Mouse (Mus musculus): ENCODE results near the gene Haus5. TPM values are rescaled to one million over a fixed set of nuclear protein-coding genes. Genes with fewer than 3 reads are reported as not detected.

Gene Haus5
- total RNA-seq, 2 experiments from 2014 or later, result 6.6 to 6.8 TPM

DNA sequence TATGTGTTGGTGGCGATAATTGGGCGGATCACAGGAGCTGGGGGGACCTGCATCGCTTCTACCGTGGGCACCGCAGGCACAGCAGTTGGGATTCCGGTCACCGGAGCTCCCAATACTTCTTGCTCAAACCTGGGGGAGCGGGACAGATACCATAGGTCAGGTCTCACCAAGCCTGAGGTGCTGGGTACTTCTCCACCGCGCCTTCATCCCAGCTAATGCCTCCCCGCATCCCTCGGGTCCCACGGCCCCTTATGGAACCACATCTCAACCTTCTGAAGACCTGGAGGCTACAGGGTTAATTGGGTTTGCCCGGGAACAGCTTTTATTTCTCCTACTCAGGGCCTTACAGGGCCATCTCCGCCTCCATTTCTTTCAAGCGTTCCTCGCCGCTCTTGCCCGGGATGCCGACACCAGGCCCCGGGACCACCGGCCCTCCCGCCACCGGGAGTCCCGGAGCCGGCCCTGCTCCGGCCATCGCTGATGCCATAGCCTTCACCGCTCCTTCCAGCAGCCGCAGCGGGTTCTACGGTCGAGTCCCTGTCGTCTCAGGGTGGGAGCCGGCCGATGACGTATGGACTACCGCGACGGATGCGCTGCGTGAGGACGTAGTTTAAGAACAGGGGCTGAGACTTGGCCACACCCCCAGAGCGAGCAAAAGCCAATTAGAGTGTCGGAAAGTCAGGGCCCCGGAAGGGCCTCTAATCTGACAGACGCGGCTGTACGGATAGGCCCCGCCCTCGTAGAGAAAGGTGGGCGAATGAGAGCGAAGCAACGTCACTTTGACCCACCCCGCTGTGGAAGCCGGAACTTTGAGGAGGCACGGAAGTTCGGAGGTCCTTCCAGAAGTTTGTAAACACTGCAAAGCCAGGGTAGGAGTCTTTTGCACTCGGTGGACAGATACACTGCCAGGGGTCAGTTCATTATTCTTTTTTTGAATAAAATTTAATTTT, 14.9 kb downstream of the Haus5 start, which contains the start of gene Rbm42:
TSS of gene Rbm42 (minus strand) at position 727 of the 950 bp plus-strand sequence.
- no peak for TF ChIP-seq CTCF (conservative IDR thresholded peaks at IDR 0.05)
- Histone ChIP-seq H3K4me3 (peak within 1 kb of the TSS; percentile 77), H3K27ac (peak within 1 kb of the TSS; percentile 93)
- peak; percentile 99 for DNase-seq (ENCODE audit: low spot score in 2 of 2)

DNA sequence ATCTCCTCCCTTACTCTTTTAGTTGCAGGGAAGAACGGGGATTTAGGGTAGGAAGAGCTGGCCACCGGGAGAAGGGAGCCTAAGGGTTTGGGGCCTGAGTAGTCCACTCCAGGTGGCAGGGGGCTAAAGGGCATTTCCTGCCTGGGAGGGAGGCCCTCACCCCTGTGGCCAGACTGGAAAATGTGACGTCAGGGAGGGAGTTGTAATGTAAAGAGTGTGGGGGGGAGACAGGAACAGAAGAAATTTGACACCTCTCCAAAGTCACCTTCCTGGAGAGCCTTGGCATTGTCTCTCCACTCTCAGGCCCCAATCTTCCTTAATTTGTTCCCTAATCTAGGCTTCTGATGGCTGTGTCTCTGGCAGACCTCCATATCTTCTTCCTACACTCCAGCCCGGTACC, 25.7 kb downstream of the Haus5 start:
- Histone ChIP-seq H3K27ac (no peak overlapping the region), H3K4me3 (no peak overlapping the region)
- DNase-seq (ENCODE audit: low spot score in 2 of 2), result no peak
- no peak for TF ChIP-seq CTCF (conservative IDR thresholded peaks at IDR 0.05)

DNA sequence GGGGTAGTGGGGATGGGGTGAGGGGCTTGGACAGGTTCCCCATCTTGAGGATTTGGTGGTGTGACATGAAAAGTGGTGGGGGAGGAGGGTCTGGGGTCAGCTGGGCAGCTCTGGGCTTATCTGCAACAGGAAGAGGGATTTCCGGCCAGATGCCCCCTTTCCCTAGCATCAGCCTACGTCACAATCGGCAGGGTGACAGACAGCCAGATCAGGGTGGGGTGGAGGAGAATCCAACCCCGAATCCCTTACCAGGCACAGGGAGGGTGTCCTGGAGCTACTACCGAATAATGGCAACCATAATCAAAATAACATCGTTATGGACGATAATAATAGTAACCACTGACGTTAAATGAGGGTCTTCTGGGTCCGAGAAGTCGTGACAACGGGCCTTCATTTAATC, 28.4 kb downstream of the Haus5 start:
- TF ChIP-seq CTCF (conservative IDR thresholded peaks at IDR 0.05), result no peak
- DNase-seq (ENCODE audit: low spot score in 2 of 2), result no peak
- no peak overlapping the region for H3K27ac ChIP-seq
- no peak overlapping the region for H3K4me3 ChIP-seq

DNA sequence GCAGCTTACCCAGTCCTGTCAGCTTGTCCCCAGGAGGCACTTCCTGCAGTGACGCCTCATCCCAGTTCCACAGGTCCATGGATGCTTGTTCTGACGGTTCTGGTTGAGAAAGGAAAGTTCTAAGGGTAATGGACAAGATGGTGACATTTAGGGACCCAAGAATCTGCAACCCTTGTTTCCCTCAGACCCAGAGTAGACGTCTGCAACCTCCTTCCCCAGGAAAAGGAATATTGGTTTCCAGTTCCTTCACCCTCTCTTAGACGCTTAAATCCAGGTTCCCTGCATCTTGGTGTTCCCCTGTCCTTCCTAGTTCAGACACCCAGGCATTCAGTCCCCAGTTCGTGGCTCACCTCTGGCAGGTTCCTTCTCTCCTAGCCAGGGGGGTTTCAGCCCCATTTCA, 29.0 kb downstream of the Haus5 start, which contains the start of gene Etv2:
TSS of gene Etv2 (minus strand) at position 101 of the 400 bp plus-strand sequence.
- Histone ChIP-seq H3K4me3 (no peak within 1 kb of the TSS), H3K27ac (no peak within 1 kb of the TSS)
- no peak for TF ChIP-seq CTCF (conservative IDR thresholded peaks at IDR 0.05)
- DNase-seq (ENCODE audit: low spot score in 2 of 2), result no peak

DNA sequence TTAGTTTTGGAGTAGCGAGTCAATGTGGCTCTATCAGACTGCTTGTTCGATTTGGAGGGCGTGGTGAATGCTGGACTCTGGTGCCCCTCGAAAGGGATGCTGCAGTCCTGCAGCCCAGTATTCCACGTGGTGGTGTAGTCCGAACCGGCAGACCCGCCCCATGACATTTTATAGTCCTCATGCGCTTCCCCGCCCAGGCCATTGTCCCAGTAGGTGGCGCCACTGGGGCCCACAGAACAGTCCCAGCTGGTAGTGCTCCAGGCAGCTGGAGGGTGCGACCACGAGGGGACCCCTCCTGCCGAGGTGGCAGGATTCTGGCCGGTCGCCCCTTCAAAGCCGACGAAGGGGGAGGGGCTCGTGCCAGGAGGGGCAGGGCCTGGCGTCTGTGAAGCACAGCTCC, 30.2 kb downstream of the Haus5 start:
- peak in 1 of 2 experiments; percentile 32 for DNase-seq (ENCODE audit: low spot score in 2 of 2)
- no peak overlapping the region for H3K27ac ChIP-seq
- no peak overlapping the region for H3K4me3 ChIP-seq
- peak; percentile 72 for TF ChIP-seq CTCF (conservative IDR thresholded peaks at IDR 0.05)

DNA sequence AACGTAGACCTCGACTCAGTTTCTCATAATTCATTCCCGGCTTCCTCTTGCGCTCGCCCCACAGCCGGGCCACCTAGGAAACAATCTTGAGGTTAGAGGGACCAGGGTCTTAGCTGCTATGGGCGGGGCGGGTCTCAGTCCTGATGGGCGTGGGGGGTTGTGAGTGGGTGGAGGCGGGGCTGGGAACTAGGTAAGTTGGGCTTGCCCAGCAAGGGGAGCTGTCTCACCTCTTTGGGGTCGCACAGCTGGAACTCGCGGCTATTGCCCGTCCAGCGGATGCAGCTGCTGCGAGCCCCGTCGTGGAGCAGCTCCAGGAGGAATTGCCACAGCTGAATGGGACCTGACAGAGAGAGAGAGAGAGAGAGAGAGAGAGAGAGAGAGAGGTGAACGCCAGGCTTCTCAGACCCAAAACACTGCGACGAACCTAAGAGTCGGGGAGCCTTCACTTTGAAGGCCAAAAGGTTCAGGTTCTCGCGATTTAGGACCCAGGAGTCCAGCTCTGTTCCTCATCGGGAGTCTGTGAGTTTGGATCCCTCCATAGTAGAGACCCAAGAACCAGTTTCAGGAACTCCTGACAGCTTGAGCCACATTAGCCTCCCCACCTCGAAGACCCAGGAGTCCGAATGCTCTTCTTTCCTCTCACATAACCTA, 30.9 kb downstream of the Haus5 start:
- no peak overlapping the region for H3K4me3 ChIP-seq
- H3K27ac ChIP-seq, result no peak overlapping the region
- TF ChIP-seq CTCF (conservative IDR thresholded peaks at IDR 0.05), result no peak
- no peak for DNase-seq (ENCODE audit: low spot score in 2 of 2)

DNA sequence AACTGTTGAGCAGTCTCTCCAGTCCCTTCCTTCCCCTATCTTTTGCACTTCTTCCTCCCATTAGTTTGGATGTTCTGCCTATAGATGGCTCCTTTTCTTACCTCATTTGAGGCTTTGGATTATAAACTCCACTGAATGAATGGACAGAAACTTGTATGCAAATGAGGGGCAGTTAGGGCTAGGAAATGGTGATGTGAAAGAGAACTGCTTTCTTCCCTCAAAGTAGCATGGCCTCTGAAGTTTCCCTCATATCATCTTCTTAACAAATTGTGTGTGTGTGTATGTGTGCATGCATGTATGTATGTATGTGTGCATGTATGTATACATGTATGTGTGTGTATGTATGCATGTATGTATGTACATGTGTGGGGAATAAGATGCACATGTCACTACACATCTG, 35.8 kb downstream of the Haus5 start:
- Histone ChIP-seq H3K27ac (no peak overlapping the region), H3K4me3 (no peak overlapping the region)
- DNase-seq (ENCODE audit: low spot score in 2 of 2), result no peak
- no peak for TF ChIP-seq CTCF (conservative IDR thresholded peaks at IDR 0.05)

DNA sequence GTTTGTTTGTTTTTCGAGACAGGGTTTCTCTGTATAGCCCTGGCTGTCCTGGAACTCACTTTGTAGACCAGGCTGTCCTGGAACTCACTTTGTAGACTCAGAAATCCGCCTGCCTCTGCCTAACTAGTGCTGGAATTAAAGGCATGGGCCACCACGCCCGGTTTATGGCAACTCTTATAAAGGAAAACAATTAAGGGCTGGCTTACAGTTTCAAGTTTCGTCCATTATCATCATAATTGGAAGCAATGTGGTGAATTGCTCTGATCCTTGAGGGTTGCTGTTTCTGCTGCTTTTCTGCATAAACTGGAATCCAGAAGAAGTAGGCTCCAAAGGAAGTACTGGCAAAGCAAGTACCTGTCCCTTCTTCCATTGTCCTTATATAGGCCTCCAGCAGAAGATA, 38.1 kb downstream of the Haus5 start:
- Histone ChIP-seq H3K4me3 (no peak overlapping the region), H3K27ac (no peak overlapping the region)
- no peak for DNase-seq (ENCODE audit: low spot score in 2 of 2)
- no peak for TF ChIP-seq CTCF (conservative IDR thresholded peaks at IDR 0.05)

DNA sequence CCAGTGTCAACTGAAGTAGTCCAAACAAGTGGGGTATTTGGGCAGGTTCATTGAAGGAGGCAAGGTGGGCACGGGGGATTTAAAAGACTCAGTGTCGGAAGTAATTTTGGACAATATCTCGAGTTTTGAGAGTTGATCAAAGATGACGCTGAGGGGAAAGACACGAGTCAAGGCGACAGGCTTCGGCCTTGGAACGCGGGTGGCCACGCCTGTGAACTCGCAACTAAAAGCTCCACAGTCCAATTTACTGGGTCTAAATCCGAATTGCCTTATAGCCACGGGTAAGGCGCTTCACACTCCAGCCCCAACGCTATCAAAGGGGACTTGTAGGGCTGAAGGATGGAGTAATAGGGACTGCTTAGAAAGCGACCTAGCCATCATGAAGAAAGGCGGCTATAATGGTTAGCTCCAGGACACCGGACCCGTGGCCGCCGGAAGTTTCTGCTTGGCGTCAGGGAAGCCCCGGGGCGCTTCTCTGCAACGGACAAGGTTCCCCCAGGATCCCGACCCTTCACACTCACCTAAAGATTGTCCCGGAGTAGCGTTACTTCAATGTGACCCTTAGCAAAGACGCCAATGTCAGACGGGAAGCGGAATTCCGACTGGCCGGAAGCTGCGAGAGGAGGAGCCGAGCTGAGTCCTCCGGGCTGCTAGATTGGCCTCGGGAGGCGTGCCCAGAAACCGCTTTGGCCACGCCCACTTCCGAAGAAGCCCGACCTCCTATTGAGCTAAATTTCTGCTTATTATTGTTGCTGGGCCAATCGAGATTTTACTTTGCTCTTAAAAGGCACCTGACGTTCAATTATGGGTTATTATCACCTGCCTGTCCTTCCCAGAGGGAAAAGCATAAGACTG, 39.0 kb downstream of the Haus5 start, which contains the start of gene Cox6b1:
TSS of gene Cox6b1 (minus strand) at position 622 of the 855 bp plus-strand sequence.
- no peak for TF ChIP-seq CTCF (conservative IDR thresholded peaks at IDR 0.05)
- peak within 1 kb of the TSS; percentile 94 for H3K27ac ChIP-seq
- peak; percentile 84 to 89 for DNase-seq (ENCODE audit: low spot score in 2 of 2)
- peak within 1 kb of the TSS; percentile 92 for H3K4me3 ChIP-seq

DNA sequence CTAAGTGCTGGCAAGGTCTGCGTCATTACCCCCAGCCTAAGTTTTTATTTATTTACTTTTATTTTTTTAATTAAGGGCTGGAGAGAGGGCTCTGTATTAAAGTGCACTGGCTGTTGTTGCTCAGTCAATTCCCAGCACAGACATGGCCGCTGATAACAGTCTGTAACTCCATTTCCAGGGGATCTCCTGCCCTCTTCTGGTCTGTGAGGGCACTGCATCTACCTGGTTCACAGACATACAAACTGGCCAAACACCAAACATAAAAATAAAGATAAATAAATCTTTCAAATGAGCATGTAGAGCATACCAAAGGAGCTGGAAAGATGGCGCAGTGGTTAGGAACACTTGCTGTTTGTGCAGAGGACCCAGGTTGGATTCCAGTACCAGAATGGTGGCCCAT, 45.6 kb downstream of the Haus5 start:
- no peak for DNase-seq (ENCODE audit: low spot score in 2 of 2)
- TF ChIP-seq CTCF (conservative IDR thresholded peaks at IDR 0.05), result peak; percentile 78
- H3K27ac ChIP-seq, result no peak overlapping the region
- no peak overlapping the region for H3K4me3 ChIP-seq

DNA sequence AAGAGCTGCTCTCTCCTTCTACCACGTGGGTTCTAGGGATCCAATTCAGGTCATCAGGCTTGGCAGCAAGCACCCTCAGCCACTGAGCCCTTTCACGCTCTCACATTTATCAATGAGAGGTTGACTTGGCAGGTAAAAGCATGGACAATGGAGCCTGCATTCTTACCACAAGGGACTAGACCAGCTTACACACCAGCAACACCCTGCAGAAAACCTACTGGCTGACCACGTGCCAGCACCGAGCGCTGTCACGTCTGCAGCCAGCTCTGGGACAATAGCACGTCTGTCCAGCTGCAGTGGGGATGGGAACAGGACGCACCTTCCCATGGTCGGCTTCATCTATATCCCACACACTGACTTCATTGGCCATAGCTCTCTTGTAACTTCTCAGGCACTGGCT, 46.1 kb downstream of the Haus5 start:
- Histone ChIP-seq H3K4me3 (no peak overlapping the region), H3K27ac (no peak overlapping the region)
- TF ChIP-seq CTCF (conservative IDR thresholded peaks at IDR 0.05), result no peak
- no peak for DNase-seq (ENCODE audit: low spot score in 2 of 2)

DNA sequence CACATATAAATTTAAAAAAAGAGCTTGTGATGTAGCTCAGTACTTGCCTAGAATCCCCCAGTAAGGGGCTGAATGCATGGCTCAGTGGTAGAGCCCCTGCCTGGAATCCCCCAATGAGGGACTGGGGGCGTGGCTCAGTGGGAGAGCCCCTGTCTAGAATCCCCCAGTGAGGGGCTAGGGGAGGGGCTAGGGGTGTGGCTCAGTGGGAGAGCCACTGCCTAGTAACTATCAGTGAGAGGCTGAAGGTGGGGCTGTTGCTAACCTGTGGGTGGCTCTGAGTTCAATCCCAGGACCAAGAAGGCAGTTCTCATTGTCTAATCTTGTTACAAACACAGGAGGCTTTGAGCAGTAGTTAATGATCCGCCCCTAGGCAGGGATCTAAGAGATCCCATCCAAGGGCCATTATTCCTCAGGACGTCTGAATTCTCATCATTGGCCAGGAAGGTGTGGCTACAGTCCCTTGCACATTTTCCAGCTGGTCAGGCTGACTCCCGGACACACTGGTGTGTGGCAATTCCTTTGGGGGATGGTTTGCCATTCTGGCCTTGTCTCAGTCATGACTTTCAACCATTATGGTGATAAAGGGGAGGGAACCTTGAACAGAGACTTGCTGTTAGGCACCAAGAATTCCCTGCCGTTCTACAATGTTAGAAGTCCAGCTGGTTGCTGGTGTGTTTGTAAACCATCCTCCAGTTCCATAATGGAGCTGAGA, 49.6 kb downstream of the Haus5 start:
- no peak overlapping the region for H3K4me3 ChIP-seq
- H3K27ac ChIP-seq, result no peak overlapping the region
- TF ChIP-seq CTCF (conservative IDR thresholded peaks at IDR 0.05), result no peak
- DNase-seq (ENCODE audit: low spot score in 2 of 2), result no peak
